Mouse (Mus musculus) inflammation-experienced regulatory T-cells (primary cell): ENCODE data around the gene Btbd19. TPM values are rescaled to one million over a fixed set of nuclear protein-coding genes. Genes with fewer than 3 reads are reported as not detected.

Experiments
- polyA plus RNA-seq, 2 experiments: library from polyadenylated mRNA; unstranded; fragments of 100-300 nt; shearing (Covaris generic); gene quantifications; one replicate each; pipeline ENCODE4 v1.2.1; 2017

The Btbd19 gene
- polyA plus RNA-seq, result 10 to 100 TPM; 56.6 to 58.9 TPM

DNA sequence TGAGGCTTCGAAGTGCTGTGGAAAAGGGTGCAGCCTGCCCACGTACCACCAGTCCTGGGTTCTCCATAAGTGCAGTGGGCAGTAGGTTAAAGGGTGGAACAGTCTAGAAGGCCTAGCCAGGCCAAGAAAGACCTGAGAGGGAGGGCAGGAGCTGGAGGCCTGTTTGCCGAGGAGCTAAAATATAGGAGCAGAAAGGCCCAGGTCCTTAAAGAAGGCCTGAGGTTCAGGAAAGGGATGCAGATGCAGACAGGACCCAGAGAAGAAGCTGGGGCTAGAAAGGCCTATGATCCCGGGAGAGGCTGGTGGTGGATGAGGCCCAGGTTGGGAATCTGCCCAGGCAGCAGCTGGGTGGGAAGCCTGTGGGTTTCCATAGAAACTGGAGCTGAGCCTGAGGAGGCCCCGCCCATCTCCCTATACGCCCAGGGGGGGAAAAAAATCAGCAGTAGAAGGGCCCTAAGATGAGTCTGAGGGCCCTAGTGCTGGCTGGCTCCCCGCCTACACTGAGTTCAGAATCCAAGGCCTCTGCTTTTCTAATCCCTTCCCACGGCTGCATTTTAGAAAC, at the start of gene Btbd19:
Gene Btbd19, minus strand, starts transcription at position 378 of the 562 bp plus-strand sequence.

GRCm38 (mm10) chr4:117155792-117156355, 30.3 kb upstream of the Btbd19 start, which contains the start of gene Rps8:
TSS of gene Rps8 (minus strand) at chr4:117156243.

GRCm38 (mm10) chr4:117133817-117134600, 8.5 kb upstream of the Btbd19 start, which contains the start of gene Plk3:
TSS of gene Plk3 (minus strand) at chr4:117133963.

DNA sequence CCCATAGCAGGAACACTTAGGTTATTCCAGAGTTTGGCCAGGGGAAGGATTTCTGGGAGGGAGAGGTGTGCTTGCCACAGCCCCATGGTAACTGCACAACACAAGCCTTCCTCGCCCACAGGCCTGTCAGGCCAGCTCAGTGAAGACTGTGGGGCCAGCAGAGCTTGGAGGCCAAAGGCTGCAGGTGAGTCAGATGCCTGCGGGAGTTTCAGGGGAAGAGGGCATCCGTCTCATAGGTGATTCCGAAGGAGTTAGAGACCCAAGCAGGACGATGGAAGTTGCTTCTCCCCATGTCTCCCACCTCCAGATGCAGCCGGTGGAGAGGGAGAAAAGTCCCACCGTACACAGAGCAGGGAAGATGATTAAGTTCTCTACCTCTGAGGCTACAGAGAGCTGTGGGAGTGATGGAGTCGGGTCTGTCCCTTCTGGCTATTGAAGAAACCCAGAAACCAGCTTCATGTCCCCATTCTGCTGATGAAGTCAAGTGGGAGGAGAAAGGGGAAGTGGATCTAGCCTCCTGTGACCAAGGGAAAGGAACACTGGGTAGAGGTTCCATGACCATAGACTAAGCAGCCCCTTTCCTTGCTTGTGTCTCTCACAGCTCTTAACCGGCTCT, 1.3 kb upstream of the Btbd19 start, which contains the start of gene Tctex1d4:
Gene Tctex1d4, plus strand, starts transcription at position 120 of the 616 bp plus-strand sequence.

GRCm38 (mm10) chr4:117095551-117096452, 29.7 kb downstream of the Btbd19 start, which contains the start of gene Ptch2:
TSS of gene Ptch2 (plus strand) at chr4:117096075.

Other genes with a start within 250 kb of the Btbd19 start
- 1 to 10 TPM in 1 of 2 experiments, under 1 TPM in 1; 0.02 to 1.4 TPM for gene Zswim5, start 248.3 kb downstream of the Btbd19 start, polyA plus RNA-seq
- 10 to 100 TPM; 91.4 to 97.6 TPM for gene Urod, start 131.3 kb downstream of the Btbd19 start, polyA plus RNA-seq
- gene Hectd3, start 130.4 kb downstream of the Btbd19 start, polyA plus RNA-seq, result 10 to 100 TPM; 33.8 to 38.5 TPM
- gene Eif2b3, start 106.3 kb downstream of the Btbd19 start, polyA plus RNA-seq, result 10 to 100 TPM; 30.3 to 42.6 TPM
- gene Ptch2, start 29.6 kb downstream of the Btbd19 start, polyA plus RNA-seq, result 1 to 10 TPM in 1 of 2 experiments, under 1 TPM in 1; 0.94 to 1.5 TPM
- gene Tctex1d4, start 1.1 kb upstream of the Btbd19 start, polyA plus RNA-seq, result 1 to 10 TPM in 1 of 2 experiments, not detected in 1; 2.0 TPM
- 10 to 100 TPM; 60.7 to 66.8 TPM for gene Plk3, start 8.2 kb upstream of the Btbd19 start, polyA plus RNA-seq
- gene Rps8, start 30.5 kb upstream of the Btbd19 start, polyA plus RNA-seq, result 100 to 1,000 TPM; 407 to 429 TPM
- gene Kif2c, start 56.9 kb upstream of the Btbd19 start, polyA plus RNA-seq, result 1 to 10 TPM; 1.7 to 4.6 TPM
- not detected for gene Tmem53, start 126.2 kb upstream of the Btbd19 start, polyA plus RNA-seq
- gene Armh1, start 126.4 kb upstream of the Btbd19 start, polyA plus RNA-seq, result not detected